Mouse (Mus musculus): ENCODE data around the gene Megf8.
"Not testable (repeated sequence)": the region's sequence is repeated elsewhere in the genome, so short reads cannot be mapped to it uniquely, and the experiment has no call there.

Gene Megf8

DNA sequence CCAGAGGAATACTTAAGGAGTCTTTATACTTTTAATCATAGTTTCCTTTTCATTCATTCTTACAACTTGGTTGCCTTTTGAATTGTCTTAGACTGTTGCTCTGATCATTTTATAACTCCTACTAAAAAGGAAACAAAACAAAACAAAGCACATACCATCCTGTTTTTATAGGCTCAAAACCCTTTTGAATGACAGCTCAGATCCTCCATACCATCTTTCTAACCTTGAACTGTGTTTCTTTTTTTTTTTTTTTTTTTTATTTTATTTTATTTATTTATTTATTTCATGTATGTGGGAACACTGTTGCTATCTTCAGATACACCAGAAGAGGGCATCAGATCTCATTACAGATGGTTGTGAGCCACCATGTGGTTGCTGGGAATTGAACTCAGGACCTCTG, 82.1 kb downstream of the Megf8 start:
- DNase-seq (ENCODE audit: low spot score in 2 of 2), result not testable (repeated sequence)

DNA sequence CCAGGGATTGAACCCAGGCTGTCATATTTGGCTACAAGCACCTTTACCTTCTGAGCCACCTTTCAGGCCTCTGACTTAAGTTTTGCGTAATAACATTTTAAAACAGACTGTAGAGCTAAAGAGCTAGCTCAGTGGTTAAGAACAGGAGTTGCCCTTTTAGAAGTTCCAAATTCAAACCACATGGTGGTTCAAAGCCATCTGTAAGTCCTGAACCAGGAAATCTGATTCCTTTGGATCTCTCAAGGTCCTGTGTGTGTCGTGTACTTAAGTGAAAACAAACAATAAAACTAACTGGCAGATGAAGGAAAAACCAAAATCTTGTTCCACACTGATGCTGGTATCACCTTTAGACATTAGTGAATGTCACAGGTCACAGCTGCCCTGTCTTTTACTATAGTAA, 84.6 kb downstream of the Megf8 start:
- no peak for DNase-seq (ENCODE audit: low spot score in 2 of 2)

DNA sequence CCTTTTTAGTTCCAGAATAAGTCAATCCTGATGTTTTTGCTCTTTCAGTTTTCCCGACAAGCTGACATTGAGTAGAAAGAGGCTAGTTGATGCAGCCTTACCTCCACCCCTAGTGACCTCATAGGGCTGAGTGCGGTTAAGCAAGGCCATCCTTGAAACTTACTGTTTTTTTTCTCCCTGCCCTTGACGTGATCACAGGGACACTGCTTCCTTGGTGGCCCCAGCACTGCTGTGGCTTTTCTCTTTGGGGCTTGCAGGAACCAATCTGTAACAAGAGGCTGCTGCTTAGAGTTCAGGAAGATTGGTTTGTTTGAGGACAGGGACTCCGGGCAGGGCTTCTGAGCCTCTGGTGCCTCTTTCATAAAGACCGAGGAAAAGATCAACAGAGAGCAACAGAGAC, 85.0 kb downstream of the Megf8 start:
- DNase-seq (ENCODE audit: low spot score in 2 of 2), result no peak

DNA sequence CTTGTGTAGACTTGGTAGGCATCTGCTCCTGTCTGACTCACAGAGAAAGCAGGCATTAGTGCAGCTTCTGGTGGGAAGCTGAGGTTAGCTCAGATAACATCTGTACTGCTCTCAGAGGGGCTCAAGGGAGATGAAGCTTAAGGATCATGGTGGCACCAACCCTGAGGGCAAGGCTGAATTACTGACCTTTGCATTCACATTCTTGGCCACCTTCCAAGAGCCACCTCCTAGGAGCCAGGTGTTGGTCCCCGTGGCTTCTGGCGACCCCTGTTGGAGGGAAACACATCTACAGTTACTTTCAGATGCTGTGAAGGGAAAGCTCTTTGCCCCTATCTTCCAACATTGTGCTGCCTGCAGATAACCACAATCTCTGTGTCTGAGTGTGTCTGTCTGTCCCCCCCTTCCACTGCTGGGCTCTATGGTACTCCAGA, 85.7 kb downstream of the Megf8 start:
- DNase-seq (ENCODE audit: low spot score in 2 of 2), result peak; percentile 18 to 64

DNA sequence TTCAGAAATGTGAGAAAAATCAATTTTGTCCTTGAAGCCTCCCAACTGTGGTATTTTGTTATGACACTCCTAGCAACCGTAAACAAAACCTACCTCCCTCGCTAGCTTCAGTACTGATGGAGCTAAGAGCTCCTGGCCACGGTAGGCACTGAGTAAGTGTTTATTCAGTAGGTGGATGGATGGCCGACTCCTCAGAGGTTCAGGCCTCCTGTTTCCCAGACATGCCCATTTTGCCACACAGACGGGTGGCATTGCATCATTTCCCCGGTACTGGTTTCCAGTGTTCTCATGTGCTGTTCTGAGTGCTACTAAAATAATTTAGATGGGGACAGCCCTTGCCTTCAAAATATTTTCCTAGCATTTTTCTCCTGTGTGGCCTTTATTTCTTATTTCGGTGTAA, 89.5 kb downstream of the Megf8 start:
- DNase-seq (ENCODE audit: low spot score in 2 of 2), result no peak

DNA sequence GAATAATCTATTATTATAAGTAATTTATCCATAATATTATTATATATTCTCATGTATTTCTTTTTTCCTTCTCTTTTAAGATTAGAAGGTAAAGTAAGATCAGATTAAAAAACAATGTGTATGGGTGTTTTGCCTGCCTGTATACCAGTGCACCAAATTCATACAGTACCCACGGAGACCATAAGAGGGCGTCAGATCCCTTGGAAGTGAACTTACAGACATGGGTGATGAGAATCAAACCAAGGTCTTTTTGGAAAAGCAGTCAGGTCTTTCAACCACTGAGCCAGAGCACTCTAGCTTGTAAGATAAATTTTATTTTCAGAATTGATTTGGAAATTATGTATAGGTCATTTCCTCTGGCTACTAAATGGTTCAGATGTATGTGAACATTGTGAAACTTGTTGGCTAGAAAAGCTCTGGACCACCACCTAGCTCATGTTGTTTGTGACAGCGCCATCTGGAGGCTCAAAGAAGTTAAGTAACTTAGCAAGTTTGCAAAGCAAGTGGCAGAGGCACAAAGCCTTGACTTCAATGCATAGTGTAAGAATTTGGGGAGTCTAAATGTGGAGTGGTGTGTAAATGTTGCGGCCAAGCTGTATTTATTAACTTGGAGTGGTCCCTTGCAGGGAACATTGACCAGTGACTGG, 92.3 kb downstream of the Megf8 start:
- DNase-seq (ENCODE audit: low spot score in 2 of 2), result peak in 1 of 2 experiments; percentile 58

DNA sequence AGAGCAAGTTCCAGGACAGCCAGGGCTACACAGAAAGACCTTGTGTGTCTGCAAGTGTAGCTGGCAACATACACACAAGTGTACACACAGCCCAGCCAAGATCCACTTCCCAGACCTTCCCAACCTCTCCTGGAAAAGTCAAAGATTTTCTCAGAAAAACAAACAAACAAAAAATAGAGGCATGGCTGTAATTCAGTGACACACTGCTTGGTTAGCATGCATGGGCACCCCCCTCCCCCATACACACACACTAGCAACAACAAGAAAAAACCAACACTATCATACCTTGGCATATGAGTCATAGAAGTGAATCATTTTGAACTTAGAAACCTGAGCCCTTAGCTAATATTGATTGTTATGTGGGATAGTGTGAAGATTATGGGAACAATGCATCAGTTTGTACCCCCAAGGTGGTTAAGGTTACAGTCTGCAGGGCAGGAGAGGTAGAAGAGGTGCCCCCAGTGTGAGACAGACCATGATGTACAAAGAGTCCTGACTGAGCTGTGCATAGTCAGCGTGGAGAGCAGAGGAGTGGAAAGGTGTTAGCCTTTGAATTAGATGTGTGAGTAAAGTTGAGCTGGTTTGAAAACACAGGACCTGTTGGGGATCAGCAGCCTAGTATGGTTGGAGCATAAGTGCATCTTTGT, 94.1 kb downstream of the Megf8 start:
- DNase-seq (ENCODE audit: low spot score in 2 of 2), result no peak

DNA sequence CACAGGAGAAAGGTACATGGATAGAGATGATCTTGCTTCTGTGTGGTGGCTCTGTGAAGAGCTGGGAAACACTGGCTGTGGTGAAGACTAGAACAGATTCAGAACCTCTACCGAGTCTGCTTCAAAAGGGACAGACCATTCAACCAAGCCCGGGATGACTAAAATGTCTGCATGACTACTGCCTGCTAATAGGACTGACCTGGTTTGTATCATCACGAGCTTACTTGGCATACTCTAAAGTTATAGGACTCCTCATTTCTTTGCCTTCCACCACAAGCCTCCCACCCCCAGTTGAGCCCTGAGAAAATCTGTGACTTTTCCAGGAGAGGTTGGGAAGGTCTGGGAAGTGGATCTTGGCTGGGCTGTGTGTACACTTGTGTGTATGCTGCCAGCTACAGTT, 94.9 kb downstream of the Megf8 start:
- DNase-seq (ENCODE audit: low spot score in 2 of 2), result no peak

DNA sequence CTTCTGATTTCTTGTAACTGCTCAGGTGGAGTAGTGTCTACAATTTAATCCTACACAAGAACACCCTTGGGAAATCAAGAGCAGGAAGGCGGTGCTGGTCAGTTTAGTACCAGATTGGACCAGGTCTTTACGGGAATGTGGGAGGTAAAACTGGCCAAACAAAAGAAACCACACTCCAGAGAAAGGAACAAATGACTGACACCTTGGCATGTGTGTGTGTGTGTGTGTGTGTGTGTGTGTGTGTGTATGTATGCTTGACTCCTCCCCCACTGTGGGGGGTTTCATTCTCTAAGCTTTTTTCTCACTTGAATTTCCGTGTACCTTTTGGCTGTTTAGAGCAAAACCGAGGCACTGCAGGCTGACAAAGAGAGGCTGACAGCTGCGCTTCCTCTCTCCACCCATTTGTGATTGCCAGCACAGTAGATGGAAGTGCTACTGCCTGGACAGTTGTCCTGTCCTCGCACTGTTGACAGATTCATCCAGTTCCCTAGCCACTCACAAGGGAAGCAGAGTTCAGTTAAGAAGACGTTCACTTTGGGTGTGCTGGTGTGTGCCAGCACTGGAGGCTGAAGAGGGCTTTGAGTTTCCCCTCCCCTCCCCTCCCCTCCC, 96.0 kb downstream of the Megf8 start, which contains the start of gene Cxcl17:
Cxcl17 (minus strand) TSS at position 54 of the 609 bp plus-strand sequence.
- no peak for DNase-seq (ENCODE audit: low spot score in 2 of 2)
